Mouse (Mus musculus) embryonic facial prominence, embryonic 13.5 days (tissue): Measurements from ENCODE around the gene Magi1. TPM values are rescaled to one million over a fixed set of nuclear protein-coding genes. Genes with fewer than 3 reads are reported as not detected.

Experiments used
- ATAC-seq: fragments of 200-750 bp; cut with Nextera tagmentation; 2 replicates; pipeline ENCODE4 v1.8.0; 2017; ENCODE audit warnings: low read depth; ENCODE audit not compliant: insufficient number of reproducible peaks, insufficient read depth, low FRiP score, low TSS enrichment
- H3K27ac ChIP-seq: fragments of 300-500 bp; sonication (generic); 2 replicates; pipeline ENCODE4 v1.5.1; 2015; ENCODE audit warnings: moderate library complexity, mild to moderate bottlenecking, inconsistent platforms
- H3K27me3 ChIP-seq: fragments of 300-500 bp; sonication (generic); 2 replicates; pipeline ENCODE4 v1.6.1; 2015; ENCODE audit warnings: mild to moderate bottlenecking, inconsistent platforms
- H3K36me3 ChIP-seq: fragments of 300-500 bp; sonication (generic); 2 replicates; pipeline ENCODE4 v1.6.1; 2015; ENCODE audit warnings: mild to moderate bottlenecking, inconsistent platforms
- H3K4me1 ChIP-seq: fragments of 300-500 bp; sonication (generic); 2 replicates; pipeline ENCODE4 v1.6.1; 2015; ENCODE audit warnings: inconsistent platforms
- H3K4me2 ChIP-seq: fragments of 300-500 bp; sonication (generic); 2 replicates; pipeline ENCODE4 v1.6.1; 2015; ENCODE audit warnings: moderate library complexity, mild to moderate bottlenecking, inconsistent platforms
- H3K4me3 ChIP-seq: fragments of 300-500 bp; sonication (generic); 2 replicates; pipeline ENCODE4 v1.5.1; 2015; ENCODE audit warnings: mild to moderate bottlenecking, inconsistent platforms
- H3K9ac ChIP-seq: fragments of 300-500 bp; sonication (generic); 2 replicates; pipeline ENCODE4 v1.6.1; 2015; ENCODE audit warnings: mild to moderate bottlenecking, inconsistent platforms
- H3K9me3 ChIP-seq: fragments of 300-500 bp; sonication (generic); 2 replicates; pipeline ENCODE4 v1.6.1; 2016; ENCODE audit warnings: inconsistent platforms
- WGBS: fragments of 180-500 bp; shearing (Covaris S2); methylation state at CpG from one replicate; pipeline ENCODE4 v1.1.7; 2015; ENCODE audit warnings: mixed read lengths; 5-methylcytosine and 5-hydroxymethylcytosine counted together
- polyA plus RNA-seq: library from polyadenylated mRNA; unstranded; fragments of >200 nt; fragmentation: Nextera tagmentation; extraction: Ambion mirVana; gene quantifications from 2 replicates; pipeline ENCODE4 v1.2.1, GENCODE M21; 2015

Magi1 gene
- polyA plus RNA-seq, 1 experiment from 2014 or later = 13.1 TPM

DNA sequence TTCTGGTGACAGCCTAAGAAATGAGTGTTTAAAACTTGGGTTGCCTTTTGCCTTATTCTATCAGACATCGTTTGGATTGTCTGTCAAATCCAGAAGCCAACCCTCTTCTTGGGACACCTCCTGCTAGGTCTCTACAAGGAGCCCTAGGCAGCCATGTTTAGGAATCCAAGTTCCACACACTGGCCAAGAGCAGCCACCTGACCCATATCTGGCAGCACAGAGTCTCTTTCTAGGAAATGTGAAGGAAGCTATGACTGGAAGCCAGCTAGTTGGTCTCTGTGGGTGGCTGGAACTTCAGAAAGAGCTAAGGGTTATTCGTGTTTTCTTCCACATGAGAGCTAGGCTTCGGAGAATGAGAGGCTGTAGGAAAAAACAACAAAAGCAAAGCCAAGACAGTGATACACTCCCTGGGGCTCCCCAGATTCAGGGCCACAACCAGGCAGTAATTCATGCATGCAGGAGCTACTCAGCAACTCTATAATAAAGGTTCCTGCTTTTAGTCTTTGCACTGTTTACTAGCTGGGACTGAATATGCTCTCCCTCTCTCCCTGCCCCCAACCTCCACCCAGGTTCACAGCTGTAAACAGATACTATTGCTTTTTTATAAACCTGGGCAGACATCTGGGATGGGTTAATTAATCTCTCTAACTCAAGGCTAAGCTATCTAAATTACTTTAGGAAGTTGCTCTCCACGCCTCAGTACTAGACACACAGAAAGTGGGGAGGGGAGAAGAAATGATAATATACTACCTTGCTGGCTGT, 188.6 kb downstream of the Magi1 start:
- Histone ChIP-seq H3K4me3 (no peak overlapping the region), H3K9me3 (no peaks in the 10 kb centered on the region), H3K36me3 (no peaks in the 10 kb centered on the region), H3K4me1 (peaks cover 32% of the 10 kb centered on the region), H3K4me2 (no peak overlapping the region), H3K27ac (0 out of 2 replicates have a peak overlapping the region, but pooled peaks have one; percentile 8), H3K27me3 (no peaks in the 10 kb centered on the region), H3K9ac (no peak overlapping the region)
- WGBS = 41% methylated on average over 4 of the region's 4 CpGs
- no peak for ATAC-seq

GRCm38 (mm10) chr6:94092969-94093597, 190.6 kb downstream of the Magi1 start:
- WGBS = 64% methylated on average over 8 of the region's 8 CpGs
- peaks cover 32% of the 10 kb centered on the region for H3K4me1 ChIP-seq
- no peaks in the 10 kb centered on the region for H3K27me3 ChIP-seq
- no peak overlapping the region for H3K27ac ChIP-seq
- ATAC-seq = no peak
- H3K9ac ChIP-seq = no peak overlapping the region
- H3K4me3 ChIP-seq = no peak overlapping the region
- H3K36me3 ChIP-seq = no peaks in the 10 kb centered on the region
- H3K9me3 ChIP-seq = no peaks in the 10 kb centered on the region
- no peak overlapping the region for H3K4me2 ChIP-seq

DNA sequence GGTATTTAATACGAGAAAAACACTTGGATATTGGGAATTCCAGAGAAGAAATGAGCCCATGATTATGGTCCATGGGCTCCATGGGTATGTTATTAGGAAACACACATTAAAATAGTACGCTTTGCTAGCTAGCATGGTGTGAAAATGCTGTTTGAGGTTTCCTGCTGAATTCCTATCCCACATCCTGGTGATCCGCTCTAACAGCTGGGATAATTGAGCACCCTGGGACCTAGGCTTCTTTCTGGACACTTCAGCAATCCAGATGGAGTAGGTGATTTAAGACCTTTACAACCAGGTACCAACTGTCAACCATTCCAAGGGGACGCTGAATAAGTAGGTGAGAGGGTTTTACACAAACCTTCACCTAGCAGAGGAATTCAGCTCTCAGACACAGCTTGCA, 191.2 kb downstream of the Magi1 start:
- Histone ChIP-seq H3K9ac (no peak overlapping the region), H3K4me2 (no peak overlapping the region), H3K4me1 (peaks cover 37% of the 10 kb centered on the region), H3K27me3 (no peaks in the 10 kb centered on the region), H3K27ac (no peak overlapping the region), H3K4me3 (no peak overlapping the region), H3K9me3 (no peaks in the 10 kb centered on the region), H3K36me3 (no peaks in the 10 kb centered on the region)
- 86% methylated on average over 4 of the region's 4 CpGs for WGBS
- ATAC-seq = no peak

GRCm38 (mm10) chr6:94086855-94087254, 196.9 kb downstream of the Magi1 start:
- ATAC-seq = no peak
- H3K27ac ChIP-seq = no peak overlapping the region
- no peak overlapping the region for H3K9ac ChIP-seq
- 0 out of 2 replicates have a peak overlapping the region, but pooled peaks have one; percentile 5 for H3K4me2 ChIP-seq
- 22% methylated on average over 2 of the region's 2 CpGs for WGBS
- no peaks in the 10 kb centered on the region for H3K27me3 ChIP-seq
- H3K9me3 ChIP-seq = no peaks in the 10 kb centered on the region
- no peaks in the 10 kb centered on the region for H3K36me3 ChIP-seq
- H3K4me1 ChIP-seq = peaks cover 40% of the 10 kb centered on the region
- H3K4me3 ChIP-seq = no peak overlapping the region

GRCm38 (mm10) chr6:94084752-94085151, 199.0 kb downstream of the Magi1 start:
- WGBS = 46% methylated on average over 5 of the region's 5 CpGs
- no peak overlapping the region for H3K4me3 ChIP-seq
- H3K27ac ChIP-seq = no peak overlapping the region
- H3K9ac ChIP-seq = no peak overlapping the region
- peaks cover 51% of the 10 kb centered on the region for H3K4me1 ChIP-seq
- ATAC-seq = no peak
- H3K27me3 ChIP-seq = no peaks in the 10 kb centered on the region
- H3K9me3 ChIP-seq = no peaks in the 10 kb centered on the region
- no peaks in the 10 kb centered on the region for H3K36me3 ChIP-seq
- no peak overlapping the region for H3K4me2 ChIP-seq

DNA sequence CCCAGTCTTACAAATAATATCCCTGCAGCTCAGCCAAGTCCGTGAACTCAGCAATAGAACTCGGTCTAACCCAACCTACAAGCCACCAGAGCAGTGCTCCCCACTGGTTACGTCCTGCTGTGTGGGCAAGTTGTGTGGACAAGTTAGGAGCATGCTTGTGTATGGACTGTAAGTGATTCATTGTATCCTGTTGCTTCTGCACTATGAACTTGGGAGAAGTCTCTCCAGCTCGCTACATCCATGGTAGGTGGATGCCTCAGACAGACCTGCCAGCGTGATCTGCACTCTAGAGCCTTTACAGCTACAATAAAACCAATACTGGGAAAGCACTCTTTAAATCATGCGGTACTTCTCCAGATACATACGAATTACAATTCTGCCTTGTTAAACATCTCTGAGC, 200.3 kb downstream of the Magi1 start:
- Histone ChIP-seq H3K4me2 (no peak overlapping the region), H3K9me3 (no peaks in the 10 kb centered on the region), H3K4me1 (peaks cover 63% of the 10 kb centered on the region), H3K4me3 (no peak overlapping the region), H3K27ac (no peak overlapping the region), H3K27me3 (no peaks in the 10 kb centered on the region), H3K36me3 (no peaks in the 10 kb centered on the region), H3K9ac (no peak overlapping the region)
- no peak for ATAC-seq
- 88% methylated on average over 7 of the region's 7 CpGs for WGBS

DNA sequence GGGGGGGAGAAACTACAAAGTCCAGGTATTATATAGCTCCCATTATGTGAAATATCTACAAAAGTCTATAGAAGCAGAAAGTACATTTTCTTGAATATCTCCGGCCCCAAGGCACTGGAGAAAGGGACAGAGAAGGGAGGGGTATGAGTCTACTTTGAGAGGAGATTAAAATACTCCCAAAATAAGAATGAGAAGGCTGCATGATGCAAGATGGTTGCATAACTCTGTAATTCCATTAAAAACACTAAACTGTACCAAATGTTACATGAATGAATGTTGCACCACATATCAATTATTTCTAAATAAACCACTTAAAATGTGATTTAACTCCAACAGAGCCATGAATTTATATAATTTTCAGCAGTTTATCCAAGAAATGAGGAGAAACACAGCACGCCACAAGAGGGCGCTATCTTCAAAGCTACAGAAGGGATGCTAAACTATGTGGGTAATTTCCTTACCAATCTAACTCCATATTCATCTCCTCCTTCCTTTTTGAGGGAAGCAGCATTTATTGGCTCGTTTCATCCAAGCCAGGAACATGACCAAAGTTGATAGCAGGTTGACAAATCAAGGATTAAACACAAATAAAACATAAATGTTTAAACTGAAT, 202.7 kb downstream of the Magi1 start:
- Histone ChIP-seq H3K9me3 (no peaks in the 10 kb centered on the region), H3K36me3 (no peaks in the 10 kb centered on the region), H3K27ac (no peak overlapping the region), H3K4me3 (no peak overlapping the region), H3K9ac (no peak overlapping the region), H3K27me3 (no peaks in the 10 kb centered on the region), H3K4me1 (peaks cover 60% of the 10 kb centered on the region), H3K4me2 (no peak overlapping the region)
- no peak for ATAC-seq
- WGBS = 13% methylated on average over 4 of the region's 4 CpGs

DNA sequence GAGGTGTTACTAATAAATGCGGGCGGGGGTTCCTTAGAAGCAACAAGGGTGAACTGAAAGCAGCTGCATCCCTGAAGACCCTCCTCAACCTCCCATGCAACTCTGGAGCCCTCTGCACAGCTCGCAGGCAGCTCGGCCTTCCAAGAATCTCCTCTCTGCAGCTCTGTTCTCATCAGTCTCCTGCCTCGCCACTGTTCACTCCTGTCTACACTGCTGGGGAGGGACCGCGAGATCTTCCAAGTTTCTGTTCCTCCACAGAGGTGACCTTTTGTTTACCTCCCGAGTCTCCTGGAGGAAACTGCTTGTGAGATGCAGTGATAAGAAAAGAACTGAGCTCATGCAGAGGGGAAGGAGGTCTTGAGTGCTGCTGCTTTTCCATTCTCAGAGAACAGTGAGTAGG, 204.8 kb downstream of the Magi1 start:
- WGBS = 33% methylated on average over 8 of the region's 8 CpGs
- H3K4me2 ChIP-seq = no peak overlapping the region
- no peaks in the 10 kb centered on the region for H3K9me3 ChIP-seq
- H3K36me3 ChIP-seq = no peaks in the 10 kb centered on the region
- no peak overlapping the region; the same call in 1 of the 2 replicates for H3K9ac ChIP-seq
- ATAC-seq = no peak
- peak overlapping the region; percentile 12; the same call in 1 of the 2 replicates for H3K27ac ChIP-seq
- H3K4me1 ChIP-seq = peaks cover 71% of the 10 kb centered on the region
- H3K4me3 ChIP-seq = no peak overlapping the region
- H3K27me3 ChIP-seq = no peaks in the 10 kb centered on the region

DNA sequence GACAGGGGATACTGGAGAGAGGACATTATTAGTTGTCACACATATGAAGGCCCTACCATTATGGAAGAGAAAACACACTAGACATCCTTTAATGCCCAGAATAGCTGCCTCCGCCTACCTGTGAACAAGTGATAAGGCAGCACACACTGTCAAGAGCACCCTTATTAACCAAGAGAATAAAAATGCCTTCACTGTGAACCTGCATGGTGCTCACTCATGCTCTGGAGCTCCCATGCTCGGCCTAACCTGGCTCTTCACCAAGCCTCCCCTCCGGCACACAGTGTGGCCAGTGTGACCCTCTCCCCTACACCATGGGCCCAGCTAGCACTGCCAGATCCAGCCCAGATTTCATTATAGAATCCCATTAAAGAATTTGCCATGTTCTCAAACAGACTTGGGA, 206.7 kb downstream of the Magi1 start:
- Histone ChIP-seq H3K4me1 (peaks cover 61% of the 10 kb centered on the region), H3K27ac (no peak overlapping the region), H3K9me3 (no peaks in the 10 kb centered on the region), H3K27me3 (no peaks in the 10 kb centered on the region), H3K4me2 (no peak overlapping the region), H3K4me3 (no peak overlapping the region), H3K9ac (no peak overlapping the region), H3K36me3 (no peaks in the 10 kb centered on the region)
- WGBS = 93% methylated on average over 3 of the region's 3 CpGs
- no peak for ATAC-seq

- Histone ChIP-seq H3K36me3 (no peaks in the 10 kb centered on the region), H3K4me2 (no peak overlapping the region), H3K9me3 (no peaks in the 10 kb centered on the region), H3K27me3 (no peaks in the 10 kb centered on the region), H3K9ac (no peak overlapping the region), H3K27ac (no peak overlapping the region), H3K4me1 (peaks cover 59% of the 10 kb centered on the region), H3K4me3 (no peak overlapping the region)
- no peak for ATAC-seq
- WGBS = 70% methylated on average over 4 of the region's 4 CpGs
Observed at GRCm38 (mm10) chr6:94075990-94076389, 207.7 kb downstream of the Magi1 start.

DNA sequence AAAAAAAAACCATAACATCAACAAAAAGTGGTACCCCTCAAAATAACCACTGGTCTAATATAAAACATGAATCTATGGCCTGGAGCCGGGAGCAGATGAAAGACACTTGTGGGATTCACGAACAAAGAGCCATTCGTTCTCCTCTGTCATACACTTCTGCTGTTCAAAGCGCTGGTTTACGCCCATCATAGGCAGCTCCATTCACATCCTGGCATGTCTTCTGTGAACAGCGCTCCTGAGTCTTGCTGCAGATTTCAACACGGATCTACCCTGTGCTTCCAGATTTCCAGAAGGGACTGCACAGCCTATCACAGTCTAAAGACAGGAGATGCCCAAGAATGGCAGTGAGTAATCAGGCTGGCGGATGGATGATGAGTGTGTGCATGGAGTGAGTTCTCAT, 208.5 kb downstream of the Magi1 start:
- no peak for ATAC-seq
- H3K27me3 ChIP-seq = no peaks in the 10 kb centered on the region
- H3K4me3 ChIP-seq = 0 out of 2 replicates have a peak overlapping the region, but pooled peaks have one; percentile 2
- no peaks in the 10 kb centered on the region for H3K9me3 ChIP-seq
- no peak overlapping the region for H3K9ac ChIP-seq
- H3K4me2 ChIP-seq = peak overlapping the region; percentile 44
- H3K36me3 ChIP-seq = no peaks in the 10 kb centered on the region
- peak overlapping the region; percentile 72; the same call in 1 of the 2 replicates for H3K27ac ChIP-seq
- 20% methylated on average over 8 of the region's 8 CpGs for WGBS
- H3K4me1 ChIP-seq = peaks cover 62% of the 10 kb centered on the region

GRCm38 (mm10) chr6:94071676-94072075, 212.0 kb downstream of the Magi1 start:
- H3K9ac ChIP-seq = no peak overlapping the region
- H3K36me3 ChIP-seq = no peaks in the 10 kb centered on the region
- H3K4me1 ChIP-seq = peaks cover 58% of the 10 kb centered on the region
- H3K27me3 ChIP-seq = no peaks in the 10 kb centered on the region
- no peak overlapping the region for H3K4me2 ChIP-seq
- 68% methylated on average over 5 of the region's 5 CpGs for WGBS
- H3K9me3 ChIP-seq = no peaks in the 10 kb centered on the region
- ATAC-seq = no peak
- no peak overlapping the region for H3K27ac ChIP-seq
- no peak overlapping the region for H3K4me3 ChIP-seq
